Mouse (Mus musculus): ENCODE measurements around the gene Gab2. TPM values are rescaled to one million over a fixed set of nuclear protein-coding genes. Genes with fewer than 3 reads are reported as not detected.
"Not testable (repeated sequence)": the region's sequence is repeated elsewhere in the genome, so short reads cannot be mapped to it uniquely, and the experiment has no call there.

Gene Gab2
- polyA plus RNA-seq, 1 experiment from 2014 or later = 12.1 TPM

DNA sequence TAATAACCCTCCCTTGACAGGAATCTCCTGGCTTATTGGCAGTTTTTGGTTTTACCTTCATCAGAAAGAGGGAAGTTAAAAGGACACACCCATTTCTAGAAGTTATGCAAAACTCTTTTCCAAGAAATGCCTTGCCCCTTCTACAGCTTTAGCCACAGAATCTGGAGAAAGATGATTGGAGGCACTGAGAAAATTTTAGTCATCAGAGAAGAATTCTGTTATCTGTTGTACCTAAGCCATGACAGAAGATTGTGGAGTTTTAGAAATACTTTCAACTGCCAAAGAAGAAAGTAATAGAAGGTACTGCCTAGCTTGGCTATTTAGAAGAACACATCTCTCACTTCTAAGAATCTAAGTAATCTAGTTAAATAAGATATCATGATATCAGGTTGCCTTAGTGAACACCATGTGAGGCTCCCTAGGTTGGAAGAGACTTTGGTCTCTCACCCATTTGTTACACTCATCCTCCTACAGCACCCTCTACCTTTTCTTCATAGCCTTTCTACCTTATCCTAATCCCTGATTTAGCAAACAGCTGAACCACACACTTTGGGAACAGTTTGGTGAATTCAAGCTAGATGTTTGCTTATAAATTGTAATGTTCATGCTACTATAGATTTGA is 128.8 kb downstream of the Gab2 start:
- Histone ChIP-seq H3K27me3 (ENCODE audit: control insufficient read depth, insufficient read depth, low read length) (no peaks in the 10 kb centered on the region), H3K4me3 (ENCODE audit: low read length) (no peak overlapping the region), H3K36me3 (ENCODE audit: control insufficient read depth, insufficient read depth, low read length) (no peaks in the 10 kb centered on the region), H3K9ac (ENCODE audit: low read depth, low read length) (no peak overlapping the region), H3K4me1 (ENCODE audit: control insufficient read depth, insufficient read depth, low read length) (peaks cover 5% of the 10 kb centered on the region; the same call in 1 of the 2 replicates), H3K4me2 (replicated peaks; ENCODE audit: low read depth, low read length) (no peak overlapping the region), H3K27ac (ENCODE audit: low read depth, low read length) (no peak overlapping the region), H3K9me3 (ENCODE audit: control insufficient read depth, low read length) (no peaks in the 10 kb centered on the region)
- ATAC-seq (ENCODE audit: low FRiP score, low TSS enrichment) = no peak

GRCm38 (mm10) chr7:97211117-97211516 is 129.7 kb downstream of the Gab2 start:
- H3K4me3 ChIP-seq (ENCODE audit: low read length) = no peak overlapping the region
- 79% methylated on average over 4 of the region's 4 CpGs for WGBS
- no peak for ATAC-seq (ENCODE audit: low FRiP score, low TSS enrichment)
- peaks cover 5% of the 10 kb centered on the region; the same call in 1 of the 2 replicates for H3K4me1 ChIP-seq (ENCODE audit: control insufficient read depth, insufficient read depth, low read length)
- no peaks in the 10 kb centered on the region for H3K27me3 ChIP-seq (ENCODE audit: control insufficient read depth, insufficient read depth, low read length)
- H3K36me3 ChIP-seq (ENCODE audit: control insufficient read depth, insufficient read depth, low read length) = no peaks in the 10 kb centered on the region
- H3K9me3 ChIP-seq (ENCODE audit: control insufficient read depth, low read length) = no peaks in the 10 kb centered on the region
- H3K4me2 ChIP-seq (replicated peaks; ENCODE audit: low read depth, low read length) = no peak overlapping the region
- no peak overlapping the region for H3K27ac ChIP-seq (ENCODE audit: low read depth, low read length)
- H3K9ac ChIP-seq (ENCODE audit: low read depth, low read length) = no peak overlapping the region

- Histone ChIP-seq H3K4me2 (replicated peaks; ENCODE audit: low read depth, low read length) (no peak overlapping the region), H3K27me3 (ENCODE audit: control insufficient read depth, insufficient read depth, low read length) (no peaks in the 10 kb centered on the region), H3K27ac (ENCODE audit: low read depth, low read length) (no peak overlapping the region), H3K9ac (ENCODE audit: low read depth, low read length) (no peak overlapping the region), H3K36me3 (ENCODE audit: control insufficient read depth, insufficient read depth, low read length) (peaks cover 12% of the 10 kb centered on the region; the same call in 1 of the 2 replicates), H3K4me3 (ENCODE audit: low read length) (no peak overlapping the region), H3K4me1 (ENCODE audit: control insufficient read depth, insufficient read depth, low read length) (no peaks in the 10 kb centered on the region), H3K9me3 (ENCODE audit: control insufficient read depth, low read length) (no peaks in the 10 kb centered on the region)
- WGBS = 92% methylated on average over 2 of the region's 2 CpGs
- no peak for ATAC-seq (ENCODE audit: low FRiP score, low TSS enrichment)
These were observed 142.4 kb downstream of the Gab2 start for GRCm38 (mm10) chr7:97223836-97224235.

DNA sequence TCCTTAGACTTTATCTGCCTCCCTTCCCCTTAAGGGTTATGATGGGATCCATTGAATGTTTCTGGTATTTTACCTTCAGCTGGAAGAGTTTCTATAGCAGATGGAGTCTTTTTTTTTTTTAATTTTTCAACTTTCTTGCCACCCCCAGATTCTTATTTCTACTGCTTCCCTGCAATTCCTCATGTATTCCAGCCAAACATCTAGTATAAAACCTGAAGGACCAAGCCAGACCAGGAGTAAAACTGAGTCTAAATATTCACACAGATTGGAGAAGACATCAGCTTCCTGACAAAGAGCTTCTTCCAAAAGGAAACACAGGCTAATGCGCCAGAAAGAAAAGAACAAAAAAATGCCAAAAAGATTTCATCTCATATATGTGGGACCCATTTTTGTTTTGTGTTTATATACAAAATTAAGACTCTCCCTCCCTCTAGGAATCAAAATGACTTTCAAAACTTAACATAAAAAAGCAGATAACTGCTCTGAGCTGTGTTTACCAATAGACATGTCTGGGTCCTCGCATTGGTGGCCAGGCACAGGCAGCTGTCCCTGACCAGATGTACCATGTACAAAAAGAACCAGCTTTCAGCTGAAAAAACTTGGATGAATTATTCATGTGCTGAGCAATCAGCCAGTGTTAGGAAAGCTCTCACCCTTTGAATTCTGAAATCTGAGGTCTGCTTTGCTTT is 164.0 kb downstream of the Gab2 start:
- H3K9ac ChIP-seq (ENCODE audit: low read depth, low read length) = no peak overlapping the region
- H3K9me3 ChIP-seq (ENCODE audit: control insufficient read depth, low read length) = no peaks in the 10 kb centered on the region
- no peak overlapping the region for H3K27ac ChIP-seq (ENCODE audit: low read depth, low read length)
- H3K4me3 ChIP-seq (ENCODE audit: low read length) = no peak overlapping the region
- no peak for ATAC-seq (ENCODE audit: low FRiP score, low TSS enrichment)
- H3K4me2 ChIP-seq (replicated peaks; ENCODE audit: low read depth, low read length) = no peak overlapping the region
- 76% methylated on average over 2 of the region's 2 CpGs for WGBS
- peaks cover 16% of the 10 kb centered on the region for H3K4me1 ChIP-seq (ENCODE audit: control insufficient read depth, insufficient read depth, low read length)
- no peaks in the 10 kb centered on the region for H3K36me3 ChIP-seq (ENCODE audit: control insufficient read depth, insufficient read depth, low read length)
- no peaks in the 10 kb centered on the region for H3K27me3 ChIP-seq (ENCODE audit: control insufficient read depth, insufficient read depth, low read length)

DNA sequence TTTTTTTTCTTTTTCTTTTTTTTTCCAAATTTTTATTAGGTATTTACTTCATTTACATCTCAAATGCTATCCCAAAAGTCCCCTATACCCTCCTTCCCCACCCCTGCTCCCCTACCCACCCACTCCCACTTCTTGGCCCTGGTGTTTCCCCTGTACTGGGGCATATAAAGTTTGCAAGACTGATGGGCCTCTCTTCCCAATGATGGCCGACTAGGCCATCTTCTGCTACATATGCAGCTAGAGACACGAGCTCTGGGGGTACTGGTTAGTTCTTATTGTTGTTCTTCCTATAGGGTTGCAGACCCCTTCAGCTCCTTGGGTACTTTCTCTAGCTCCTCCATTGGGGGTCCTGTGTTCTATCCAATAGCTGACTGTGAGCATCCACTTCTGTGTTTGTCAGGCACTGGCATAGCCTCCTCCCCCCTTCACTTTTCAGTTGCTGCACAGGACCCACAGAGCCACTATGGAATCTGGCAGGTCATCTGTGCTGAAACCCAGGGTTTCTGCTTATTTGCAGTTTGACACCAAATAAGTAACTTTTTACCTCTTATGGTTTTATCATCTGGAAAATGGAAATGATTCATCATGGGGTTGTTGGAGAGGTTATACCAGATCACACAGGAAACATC is 164.7 kb downstream of the Gab2 start:
- not testable (repeated sequence) for H3K36me3 ChIP-seq (ENCODE audit: control insufficient read depth, insufficient read depth, low read length); ATAC-seq (ENCODE audit: low FRiP score, low TSS enrichment); H3K27me3 ChIP-seq (ENCODE audit: control insufficient read depth, insufficient read depth, low read length); H3K27ac ChIP-seq (ENCODE audit: low read depth, low read length); H3K4me2 ChIP-seq (replicated peaks; ENCODE audit: low read depth, low read length); H3K4me3 ChIP-seq (ENCODE audit: low read length); H3K9me3 ChIP-seq (ENCODE audit: control insufficient read depth, low read length); H3K9ac ChIP-seq (ENCODE audit: low read depth, low read length)
- peaks cover 16% of the 10 kb centered on the region for H3K4me1 ChIP-seq (ENCODE audit: control insufficient read depth, insufficient read depth, low read length)
- WGBS = 73% methylated on average over 2 of the region's 2 CpGs

GRCm38 (mm10) chr7:97247661-97248060 is 166.3 kb downstream of the Gab2 start:
- Histone ChIP-seq H3K9ac (ENCODE audit: low read depth, low read length) (no peak overlapping the region), H3K4me2 (replicated peaks; ENCODE audit: low read depth, low read length) (no peak overlapping the region), H3K27me3 (ENCODE audit: control insufficient read depth, insufficient read depth, low read length) (no peaks in the 10 kb centered on the region), H3K36me3 (ENCODE audit: control insufficient read depth, insufficient read depth, low read length) (no peaks in the 10 kb centered on the region), H3K4me3 (ENCODE audit: low read length) (no peak overlapping the region), H3K9me3 (ENCODE audit: control insufficient read depth, low read length) (no peaks in the 10 kb centered on the region), H3K27ac (ENCODE audit: low read depth, low read length) (peak overlapping the region; percentile 74), H3K4me1 (ENCODE audit: control insufficient read depth, insufficient read depth, low read length) (peaks cover 16% of the 10 kb centered on the region)
- ATAC-seq (ENCODE audit: low FRiP score, low TSS enrichment) = peak; percentile 89
- WGBS = 17% methylated on average over 1 of the region's 1 CpGs

- Histone ChIP-seq H3K27me3 (ENCODE audit: control insufficient read depth, insufficient read depth, low read length) (no peaks in the 10 kb centered on the region), H3K9ac (ENCODE audit: low read depth, low read length) (no peak overlapping the region), H3K4me3 (ENCODE audit: low read length) (no peak overlapping the region), H3K27ac (ENCODE audit: low read depth, low read length) (no peak overlapping the region), H3K36me3 (ENCODE audit: control insufficient read depth, insufficient read depth, low read length) (no peaks in the 10 kb centered on the region), H3K4me1 (ENCODE audit: control insufficient read depth, insufficient read depth, low read length) (peaks cover 16% of the 10 kb centered on the region), H3K4me2 (replicated peaks; ENCODE audit: low read depth, low read length) (no peak overlapping the region), H3K9me3 (ENCODE audit: control insufficient read depth, low read length) (no peaks in the 10 kb centered on the region)
- ATAC-seq (ENCODE audit: low FRiP score, low TSS enrichment) = peak; percentile 95
- WGBS = 20% methylated on average over 5 of the region's 5 CpGs
These were observed 166.8 kb downstream of the Gab2 start for GRCm38 (mm10) chr7:97248136-97248535.

GRCm38 (mm10) chr7:97251638-97252037 is 170.3 kb downstream of the Gab2 start:
- Histone ChIP-seq H3K4me3 (ENCODE audit: low read length) (no peak overlapping the region), H3K27me3 (ENCODE audit: control insufficient read depth, insufficient read depth, low read length) (no peaks in the 10 kb centered on the region), H3K9ac (ENCODE audit: low read depth, low read length) (no peak overlapping the region), H3K4me2 (replicated peaks; ENCODE audit: low read depth, low read length) (no peak overlapping the region), H3K36me3 (ENCODE audit: control insufficient read depth, insufficient read depth, low read length) (no peaks in the 10 kb centered on the region), H3K4me1 (ENCODE audit: control insufficient read depth, insufficient read depth, low read length) (peaks cover 12% of the 10 kb centered on the region), H3K9me3 (ENCODE audit: control insufficient read depth, low read length) (no peaks in the 10 kb centered on the region), H3K27ac (ENCODE audit: low read depth, low read length) (no peak overlapping the region)
- WGBS = 92% methylated on average over 2 of the region's 2 CpGs
- no peak for ATAC-seq (ENCODE audit: low FRiP score, low TSS enrichment)

DNA sequence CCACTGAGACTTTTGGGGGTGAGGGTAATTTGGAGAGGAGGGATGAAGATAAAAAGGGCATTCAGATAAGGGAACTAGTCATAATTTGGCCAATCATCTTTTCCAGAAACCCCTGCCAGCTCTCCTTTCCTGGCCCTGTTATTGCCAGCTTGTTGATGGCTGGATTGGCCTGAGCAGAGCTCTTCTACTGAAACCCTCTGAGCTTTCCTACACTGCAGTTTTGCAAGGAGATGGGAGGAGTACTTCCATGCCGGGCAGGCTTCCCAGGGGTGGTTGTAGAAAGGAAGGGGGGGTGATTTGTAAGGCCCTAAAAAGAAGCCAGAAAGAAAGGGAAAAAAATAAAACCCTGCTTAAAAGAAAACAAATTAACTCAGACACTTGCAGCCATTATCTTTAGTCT is 181.2 kb downstream of the Gab2 start:
- H3K4me1 ChIP-seq (ENCODE audit: control insufficient read depth, insufficient read depth, low read length) = no peaks in the 10 kb centered on the region
- no peak overlapping the region for H3K9ac ChIP-seq (ENCODE audit: low read depth, low read length)
- H3K27me3 ChIP-seq (ENCODE audit: control insufficient read depth, insufficient read depth, low read length) = no peaks in the 10 kb centered on the region
- ATAC-seq (ENCODE audit: low FRiP score, low TSS enrichment) = no peak; the same call in 1 of the 2 replicates
- no peaks in the 10 kb centered on the region for H3K36me3 ChIP-seq (ENCODE audit: control insufficient read depth, insufficient read depth, low read length)
- H3K4me3 ChIP-seq (ENCODE audit: low read length) = no peak overlapping the region
- 47% methylated on average over 1 of the region's 1 CpGs for WGBS
- no peaks in the 10 kb centered on the region for H3K9me3 ChIP-seq (ENCODE audit: control insufficient read depth, low read length)
- no peak overlapping the region for H3K27ac ChIP-seq (ENCODE audit: low read depth, low read length)
- H3K4me2 ChIP-seq (replicated peaks; ENCODE audit: low read depth, low read length) = no peak overlapping the region
